Mouse (Mus musculus) retina, adult 2 months (tissue): ENCODE measurements around the gene Mamstr.
"Not testable (repeated sequence)": the region's sequence is repeated elsewhere in the genome, so short reads cannot be mapped to it uniquely, and the experiment has no call there.

Experiments used
- DNase-seq: peaks from one replicate; pipeline ENCODE4 v3.0.0-alpha.2; 2012; ENCODE audit warnings: low read depth, low spot score

Gene Mamstr

GRCm38 (mm10) chr7:45650484-45650883, 10.7 kb downstream of the Mamstr start:
- not testable (repeated sequence) for DNase-seq

DNA sequence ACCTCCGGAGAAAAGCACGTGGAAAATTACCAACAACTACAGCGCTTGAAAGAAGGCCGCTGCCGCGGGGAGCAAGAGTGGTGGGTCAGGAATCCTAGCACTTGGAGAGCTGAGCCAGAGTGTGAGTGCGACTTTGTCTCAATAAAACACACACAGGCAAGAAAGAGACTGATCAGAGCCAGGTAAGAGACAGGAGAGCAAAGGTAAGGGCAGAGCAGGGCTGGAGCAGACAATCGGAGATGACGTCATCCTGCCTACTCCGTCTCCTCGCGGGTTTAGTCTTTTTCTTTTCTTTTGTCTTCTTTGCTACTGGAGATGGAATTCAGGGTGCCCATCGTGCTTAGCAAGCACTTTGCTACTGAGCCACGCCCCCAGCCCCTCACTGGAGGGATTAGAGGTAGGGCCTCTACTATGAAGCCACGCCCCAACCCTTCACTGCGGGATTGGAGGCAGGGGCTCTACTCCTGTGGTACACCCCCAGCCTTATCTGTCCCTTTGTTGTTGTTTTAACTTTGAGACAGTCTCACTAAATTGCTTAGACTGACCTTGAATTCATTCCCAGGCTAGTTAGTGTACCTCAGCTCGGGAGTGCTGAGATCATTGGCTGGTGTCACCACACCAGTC, 14.8 kb downstream of the Mamstr start:
- no peak for DNase-seq

DNA sequence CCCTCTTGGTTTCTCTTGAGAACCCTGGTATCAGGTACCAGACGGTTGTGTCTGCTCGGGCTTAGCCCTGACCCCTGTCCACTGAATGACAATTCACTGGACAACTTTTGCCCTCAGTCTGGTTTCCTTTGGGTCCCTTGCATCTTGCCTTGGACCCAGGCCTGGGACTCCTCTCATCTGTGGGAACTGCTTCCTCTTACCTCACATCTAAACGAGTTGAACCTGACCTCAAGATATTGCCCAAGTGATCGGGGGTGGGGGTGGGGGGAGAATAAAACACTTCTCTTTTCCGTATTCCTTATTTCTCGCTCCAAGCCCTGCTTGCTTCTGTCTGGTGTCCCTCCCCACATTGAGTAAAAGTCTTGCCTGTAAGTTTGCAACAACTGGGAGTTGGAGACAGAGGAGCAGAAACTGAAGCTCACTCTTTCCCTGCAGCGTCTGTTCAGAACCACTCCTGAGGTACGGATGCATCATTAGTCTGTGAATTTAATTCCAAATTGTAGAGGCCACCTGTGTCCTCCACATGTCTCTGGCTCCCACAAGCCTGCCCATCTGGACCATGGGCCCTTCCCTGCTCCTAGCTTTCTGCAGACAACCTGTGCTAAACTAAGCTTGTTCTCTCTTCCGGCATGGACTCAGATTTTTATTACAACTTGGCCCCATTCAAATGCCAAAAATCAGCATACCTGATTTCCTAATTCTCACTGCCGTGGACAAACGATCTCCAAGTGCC, 21.1 kb downstream of the Mamstr start:
- DNase-seq = no peak

- DNase-seq = not testable (repeated sequence)
Observed at GRCm38 (mm10) chr7:45661702-45662101, 21.9 kb downstream of the Mamstr start.

GRCm38 (mm10) chr7:45665303-45666138, 25.7 kb downstream of the Mamstr start:
- DNase-seq = no peak

GRCm38 (mm10) chr7:45666161-45666560, 26.4 kb downstream of the Mamstr start, which contains the start of gene Fut2:
Gene Fut2, minus strand, starts transcription at chr7:45666394.
- DNase-seq = no peak

DNA sequence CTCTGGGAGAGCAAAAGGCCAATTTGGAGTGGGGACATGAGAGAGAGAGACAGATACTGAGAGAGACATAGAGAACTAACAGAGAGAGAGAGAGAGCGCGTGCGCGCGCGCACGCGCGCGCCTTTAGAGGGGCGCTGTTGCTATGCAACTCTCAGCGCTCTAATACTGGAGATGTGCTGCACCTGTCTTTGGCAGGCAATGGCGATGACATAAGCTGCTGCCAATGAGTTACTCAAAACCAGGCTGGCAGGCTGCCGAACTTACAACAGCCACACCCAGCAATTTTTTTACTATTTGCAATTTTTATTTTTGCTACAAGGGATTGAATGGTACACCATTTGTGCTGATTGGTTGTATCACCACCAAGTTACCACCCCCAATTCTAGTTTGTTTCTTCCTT, 28.0 kb downstream of the Mamstr start:
- DNase-seq = no peak

GRCm38 (mm10) chr7:45668921-45669320, 29.1 kb downstream of the Mamstr start:
- no peak for DNase-seq

- no peak for DNase-seq
Observed at GRCm38 (mm10) chr7:45677627-45678295, 38.0 kb downstream of the Mamstr start.

- DNase-seq = no peak
Observed at GRCm38 (mm10) chr7:45678513-45678912, 38.7 kb downstream of the Mamstr start.

GRCm38 (mm10) chr7:45679966-45680621, 40.3 kb downstream of the Mamstr start:
- no peak for DNase-seq

DNA sequence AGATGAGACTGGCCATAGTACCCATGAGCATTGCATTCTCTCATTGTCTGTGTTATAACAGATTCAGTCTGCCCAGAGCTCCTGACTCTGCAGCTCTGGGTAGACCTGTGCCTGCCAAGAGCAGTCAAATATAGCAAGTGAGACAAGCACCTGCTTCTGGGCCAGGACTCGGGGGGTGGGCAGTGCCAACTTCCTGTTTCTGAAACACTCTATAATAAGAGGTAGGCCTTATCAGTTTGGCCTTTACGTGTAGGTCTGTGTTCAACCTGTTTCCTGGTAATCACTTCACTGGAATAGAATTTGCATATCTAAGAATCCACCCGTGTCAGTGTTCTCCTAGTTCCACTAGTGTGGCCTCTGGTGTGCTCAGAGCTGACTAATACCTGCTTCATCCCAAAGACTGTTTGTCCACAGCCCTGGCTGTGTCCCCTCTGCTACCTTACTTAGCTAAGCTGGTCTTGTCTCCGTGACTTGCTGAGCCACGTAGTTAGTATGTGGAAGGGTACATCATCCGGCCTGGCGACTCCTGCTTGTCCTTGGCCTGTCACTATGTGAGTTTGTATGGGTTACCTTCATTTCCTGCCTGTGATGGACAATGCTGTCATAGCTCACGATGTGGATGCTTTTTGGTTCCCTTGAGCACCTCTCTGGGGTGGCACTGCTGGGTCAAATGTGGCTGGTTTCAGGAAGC, 41.4 kb downstream of the Mamstr start:
- no peak for DNase-seq

DNA sequence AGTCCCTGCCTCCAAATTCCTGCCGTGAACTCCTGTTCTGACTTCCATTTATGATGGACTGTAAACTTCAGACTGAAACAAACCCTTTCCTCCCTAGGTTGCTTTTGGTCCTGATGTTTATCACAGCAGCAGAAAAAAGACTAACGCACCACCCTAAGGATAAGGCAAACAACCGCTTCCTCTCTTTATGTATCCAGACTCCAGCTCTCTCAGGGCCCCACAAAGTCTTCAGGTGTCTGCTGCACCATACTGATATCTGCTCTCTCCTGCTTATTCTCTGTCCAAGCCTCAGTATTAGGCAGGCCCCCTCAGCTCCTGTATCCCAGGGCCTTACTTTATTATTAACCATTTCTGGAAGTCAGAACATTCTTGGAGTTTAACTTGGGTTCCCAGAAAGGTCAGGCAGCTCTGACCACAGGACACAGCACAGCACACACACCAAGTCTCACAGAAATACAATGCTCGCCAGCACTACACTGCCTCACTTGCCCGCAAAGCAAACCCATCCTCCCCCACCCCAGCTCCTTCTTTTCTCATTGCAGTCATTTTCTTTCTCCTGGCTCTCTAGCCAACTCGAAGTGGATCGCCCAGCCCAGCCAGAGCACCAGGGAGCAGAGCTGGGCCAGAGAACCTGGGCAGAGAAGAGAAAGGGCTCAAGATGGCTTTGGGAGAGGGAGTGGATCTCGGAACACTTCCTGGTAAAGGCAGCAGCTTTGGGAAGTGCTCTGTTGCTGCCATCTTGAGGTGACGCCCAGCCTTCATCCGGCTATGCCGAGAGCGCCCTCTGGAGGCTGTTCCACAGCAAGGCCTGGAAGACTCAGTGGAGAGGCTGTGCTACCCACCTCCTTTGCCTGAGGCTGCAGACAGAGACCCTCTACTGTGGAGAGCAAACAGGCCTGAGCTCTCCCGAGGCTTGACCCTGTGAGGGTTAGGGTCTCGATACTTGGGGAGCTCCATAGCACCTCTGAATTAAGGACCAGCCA, 42.7 kb downstream of the Mamstr start:
- peak; percentile 63 for DNase-seq

GRCm38 (mm10) chr7:45683396-45684050, 43.7 kb downstream of the Mamstr start, which contains the start of gene Ntn5:
Gene Ntn5, plus strand, starts transcription at chr7:45684022.
- DNase-seq = no peak

GRCm38 (mm10) chr7:45685811-45686210, 46.0 kb downstream of the Mamstr start:
- no peak for DNase-seq

GRCm38 (mm10) chr7:45686841-45687240, 47.1 kb downstream of the Mamstr start:
- no peak for DNase-seq

DNA sequence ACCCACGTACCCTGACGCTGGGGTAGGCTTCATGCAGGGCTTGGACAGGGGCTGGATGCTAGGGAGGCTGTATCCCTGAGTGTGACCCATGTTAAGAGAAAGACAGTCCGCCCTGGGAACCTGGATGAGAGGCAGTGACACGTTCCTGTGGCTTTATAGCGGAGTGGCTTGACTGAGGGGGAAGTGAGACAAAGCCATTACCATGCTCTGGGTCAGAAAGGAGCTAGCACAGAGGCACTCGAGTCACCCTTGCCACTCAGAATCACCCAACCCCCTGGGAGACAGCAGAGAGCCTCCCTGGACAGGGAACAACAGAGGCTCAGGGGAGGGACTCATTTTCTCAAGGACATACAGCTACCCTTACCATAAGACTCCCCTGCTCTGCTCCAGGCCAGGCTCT, 49.3 kb downstream of the Mamstr start:
- DNase-seq = no peak

DNA sequence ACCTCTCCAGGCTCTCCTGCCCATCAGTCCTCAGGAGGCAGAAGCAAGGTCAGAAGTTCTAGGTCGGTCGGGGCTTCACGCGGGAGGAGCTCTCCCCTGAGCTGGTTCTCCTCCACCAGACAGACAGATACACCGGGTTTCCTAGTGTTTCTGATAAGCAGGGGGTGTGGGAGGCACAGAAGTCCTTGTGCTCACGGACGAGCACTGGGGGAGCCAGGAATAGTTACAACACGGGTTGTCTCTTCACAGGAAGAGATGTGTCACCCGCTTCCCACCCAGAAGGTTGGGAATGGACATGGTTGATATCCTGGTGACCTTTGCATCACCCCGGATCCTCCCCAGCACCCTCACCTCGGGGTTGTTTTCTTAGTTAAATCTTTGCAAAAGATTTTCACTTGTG, 50.0 kb downstream of the Mamstr start:
- DNase-seq = no peak

DNA sequence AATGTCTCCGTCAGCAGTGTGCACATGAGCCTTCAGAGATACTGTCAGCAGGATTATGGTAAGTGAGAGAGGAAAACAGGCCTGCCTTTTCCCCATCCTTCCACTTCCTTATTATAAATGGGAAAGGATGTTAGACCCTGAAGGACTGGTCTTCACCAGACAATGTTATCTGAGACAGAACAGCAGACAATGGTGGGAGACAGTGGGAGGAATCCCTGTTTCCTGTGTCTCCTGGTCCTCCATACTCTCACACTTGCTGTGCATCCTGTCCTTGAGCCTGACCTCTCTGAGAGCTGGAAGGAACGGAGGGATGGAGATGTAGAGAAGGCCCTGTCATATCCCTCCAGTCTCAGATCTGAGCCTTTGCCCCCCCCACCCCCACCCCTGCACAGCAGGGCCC, 52.6 kb downstream of the Mamstr start:
- DNase-seq = no peak
